Mouse (Mus musculus): ENCODE results near the gene Map7d2.

GRCm38 (mm10) chrX:159447133-159447532 is 32.8 kb downstream of the Map7d2 start:
- TF ChIP-seq CTCF (IDR thresholded peaks at IDR 0.05; ENCODE audit: extremely low read depth, insufficient read depth, low read length) (no peak), POLR2A (IDR thresholded peaks at IDR 0.05; ENCODE audit: extremely low read depth, insufficient read depth, low read length) (no peak)

Data from cortical plate, adult 2 months (tissue).